Mouse (Mus musculus) adrenal gland, postnatal 4 days (tissue): ENCODE results near the gene Gipc2. TPM values are rescaled to one million over a fixed set of nuclear protein-coding genes. Genes with fewer than 3 reads are reported as not detected.
"Not testable (repeated sequence)": the region's sequence is repeated elsewhere in the genome, so short reads cannot be mapped to it uniquely, and the experiment has no call there.

Source experiments
- DNase-seq, 2 experiments: peaks; one replicate each; pipeline ENCODE4 v3.0.0; 2021 to 2022; ENCODE audit warnings: low spot score in 2 of 2, mixed read lengths in 2 of 2
- long read RNA-seq, 2 experiments: library from polyadenylated mRNA; stranded (forward); transcript quantifications; one replicate each; pipeline ENCODE4 v2.0.0; 2021
- total RNA-seq, 2 experiments: library from RNA; stranded (reverse); gene quantifications; 2 replicates each; pipeline ENCODE4 v1.2.3; 2021

Gene Gipc2
- total RNA-seq: 1 to 10 TPM in 1 of 2 experiments, under 1 TPM in 1; 0.76 to 5.0 TPM
- long read RNA-seq, experiment 1, partial matches to known transcripts: 0 of 5 reads
- long read RNA-seq, experiment 1, other reads (novel, unspliced or antisense): 2 of 5 reads
- long read RNA-seq, experiment 2, transcript Gipc2-201 (6 exons, 1,596 nt): major isoform, 6 of 11 reads
- long read RNA-seq, experiment 2, partial matches to known transcripts: 0 of 11 reads
- long read RNA-seq, experiment 2, other reads (novel, unspliced or antisense): 2 of 11 reads

DNA sequence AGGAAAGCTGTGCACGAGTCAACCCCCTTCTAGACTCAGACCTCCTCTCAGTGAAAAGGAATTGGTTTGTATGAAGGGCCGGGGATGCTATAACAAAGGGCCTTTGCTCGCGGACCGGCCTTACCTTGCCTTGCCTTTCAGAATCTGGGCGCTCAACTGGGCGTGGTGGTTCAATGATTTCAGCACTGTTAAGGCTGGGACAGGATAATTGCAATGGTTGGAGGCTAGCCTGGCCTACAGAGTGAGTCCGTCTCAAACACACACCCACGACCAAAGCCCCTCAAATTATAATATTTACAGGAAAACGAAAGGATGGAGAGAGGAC, at the start of gene Gipc2:
Gene Gipc2 (minus strand): TSS at position 132 of the 325 bp plus-strand sequence.
- DNase-seq: no peak

DNA sequence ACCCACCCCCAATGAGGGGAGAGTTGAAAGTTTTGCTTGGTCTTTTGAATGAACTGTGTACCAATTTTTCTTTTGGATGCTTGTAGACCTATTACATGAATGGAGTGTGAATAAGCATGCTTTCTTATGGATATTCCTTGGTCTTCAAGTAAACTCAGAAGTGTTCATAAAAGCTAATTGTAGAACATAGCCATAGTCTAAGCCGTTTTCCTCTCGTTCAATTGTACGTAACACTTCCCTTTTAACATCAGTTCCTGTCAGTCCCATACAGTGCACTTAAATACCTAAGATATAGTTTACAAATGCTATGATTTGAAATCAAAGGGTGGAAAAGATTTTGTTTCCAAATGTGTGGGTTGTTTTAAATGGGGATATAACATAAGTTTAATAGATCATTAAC, 47.4 kb upstream of the Gipc2 start:
- DNase-seq: no peak

DNA sequence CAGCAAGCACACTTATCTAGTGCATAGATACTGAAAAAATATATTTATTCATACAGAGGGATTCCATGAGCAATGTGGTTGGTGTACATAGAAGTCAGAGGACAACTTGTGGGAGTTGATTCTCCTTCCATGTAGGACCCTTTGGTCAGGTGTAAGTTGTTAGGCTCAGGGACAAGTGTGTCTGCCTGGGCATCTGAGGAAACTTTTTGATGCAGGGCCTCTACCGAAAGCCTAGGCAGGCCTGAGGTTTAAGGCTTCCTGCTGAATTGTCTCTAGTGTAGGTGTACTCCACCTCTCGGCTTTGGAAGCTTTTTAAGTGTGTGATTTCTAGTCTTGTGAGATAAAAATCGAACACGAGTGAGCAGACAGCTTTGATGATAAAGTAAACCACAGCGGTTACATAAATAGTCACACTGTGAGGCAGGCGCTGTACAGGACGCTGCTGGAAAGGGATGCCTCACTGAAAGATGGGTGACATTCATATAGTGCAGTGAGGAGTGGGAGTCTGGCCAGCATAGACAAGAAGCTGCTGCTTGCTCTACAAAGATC, 45.8 kb upstream of the Gipc2 start:
- no peak for DNase-seq

DNA sequence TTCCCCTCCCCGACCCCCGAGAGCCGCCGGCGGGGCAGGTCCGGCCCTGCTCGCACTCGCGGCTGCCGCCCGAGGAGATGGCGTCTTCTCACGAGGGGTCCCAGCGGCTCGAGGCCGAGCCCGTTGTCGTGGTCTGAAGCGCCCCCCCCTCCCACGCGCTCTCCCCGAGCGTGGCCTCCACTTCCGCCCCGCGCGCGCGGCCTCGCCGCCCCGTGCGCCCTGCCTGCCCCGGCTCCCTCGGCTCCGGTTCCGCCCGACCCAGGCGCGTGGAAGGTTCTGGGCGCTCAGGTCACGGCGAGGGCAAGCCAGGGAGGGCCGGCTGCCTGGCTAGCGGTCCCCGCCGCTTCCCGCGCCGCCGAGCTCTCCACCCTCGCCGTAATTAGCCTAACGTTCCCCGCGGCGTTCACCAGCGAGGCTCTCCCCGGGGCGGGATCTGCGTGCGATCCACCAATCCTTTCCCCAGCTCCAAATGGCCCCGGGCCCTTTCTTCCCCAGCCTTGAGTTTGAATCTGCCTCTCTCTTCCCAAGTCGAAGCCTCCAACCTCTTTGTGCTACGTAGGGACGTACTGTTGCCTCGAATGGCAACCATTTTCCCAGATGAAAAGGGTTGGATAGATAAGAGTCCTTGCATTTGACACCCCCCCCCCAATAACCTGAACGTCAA, 44.8 kb upstream of the Gipc2 start:
- DNase-seq: peak; percentile 49 to 65

DNA sequence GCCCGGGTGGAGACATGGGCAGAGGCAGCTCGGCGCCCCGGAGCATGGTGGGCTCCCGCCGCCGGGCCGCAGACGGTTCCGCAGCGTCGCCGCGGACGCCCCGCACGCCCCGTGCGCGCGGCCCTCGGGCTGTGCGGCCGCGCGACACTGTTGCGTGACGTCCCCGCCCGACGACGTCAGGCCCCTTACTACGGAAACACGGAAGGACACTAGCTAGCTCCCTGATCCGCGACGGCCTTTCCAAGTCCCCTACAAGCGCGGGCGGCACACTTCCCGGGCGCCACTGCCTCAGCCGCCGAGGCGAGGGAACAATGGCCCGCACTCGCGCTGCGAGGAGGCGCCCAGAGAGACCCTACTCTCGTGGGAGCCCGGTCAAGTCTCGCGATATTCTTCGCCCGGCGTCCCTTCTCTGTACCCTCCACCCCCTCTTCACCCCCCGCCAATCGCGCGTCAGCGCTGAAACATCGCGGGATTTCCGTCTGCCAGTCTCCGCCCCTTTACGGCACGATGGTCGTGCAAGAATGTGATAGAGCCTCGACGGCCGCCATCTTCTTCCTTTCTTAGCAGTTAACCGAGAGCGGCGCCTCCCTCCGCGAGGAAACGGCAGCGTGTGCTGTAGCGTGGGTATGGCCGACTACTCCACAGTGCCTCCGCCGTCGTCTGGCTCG, 44.1 kb upstream of the Gipc2 start, which contains the start of the genes Dnajb4 and Fubp1:
Gene Dnajb4 (minus strand): TSS at position 336 of the 668 bp plus-strand sequence.
Gene Fubp1 (plus strand): TSS at position 456 of the 668 bp plus-strand sequence.
- peak; percentile 100 for DNase-seq

DNA sequence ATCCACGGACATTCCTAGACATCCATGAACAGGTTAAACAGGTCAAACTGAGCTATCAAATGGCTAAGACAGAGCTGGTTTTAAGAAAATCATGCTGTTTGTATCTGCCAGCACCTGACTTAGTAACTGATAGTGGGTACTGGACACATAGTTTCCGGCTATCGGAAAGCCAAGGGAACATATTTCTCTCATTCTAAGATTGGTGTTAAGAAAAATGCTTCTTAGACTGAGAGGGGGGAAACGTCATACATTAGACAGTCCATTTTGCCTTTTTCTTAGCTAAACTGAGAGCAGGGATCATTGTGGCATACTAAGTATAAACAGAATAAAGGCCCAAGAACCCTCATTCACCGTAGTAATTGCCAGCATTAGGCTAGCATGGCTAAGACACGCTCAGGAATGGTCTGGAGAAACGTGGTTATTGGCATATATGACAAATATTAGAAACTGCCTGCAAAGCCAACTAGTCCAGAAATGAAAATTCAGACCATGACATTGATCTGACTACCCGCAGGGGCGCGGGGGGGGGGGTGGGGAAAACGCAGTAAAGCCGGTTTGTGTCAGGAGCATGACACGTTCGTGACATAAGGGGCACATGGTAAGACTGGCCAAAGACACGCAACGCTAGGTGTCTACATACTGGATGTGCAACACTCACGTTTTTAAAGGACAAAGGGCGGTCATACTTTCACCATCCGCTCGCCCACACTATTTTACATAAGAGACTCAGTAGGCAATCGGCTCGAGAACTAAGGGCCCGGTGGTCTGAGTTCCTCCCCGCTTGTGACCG, 43.3 kb upstream of the Gipc2 start:
- DNase-seq: peak; percentile 10 to 33

DNA sequence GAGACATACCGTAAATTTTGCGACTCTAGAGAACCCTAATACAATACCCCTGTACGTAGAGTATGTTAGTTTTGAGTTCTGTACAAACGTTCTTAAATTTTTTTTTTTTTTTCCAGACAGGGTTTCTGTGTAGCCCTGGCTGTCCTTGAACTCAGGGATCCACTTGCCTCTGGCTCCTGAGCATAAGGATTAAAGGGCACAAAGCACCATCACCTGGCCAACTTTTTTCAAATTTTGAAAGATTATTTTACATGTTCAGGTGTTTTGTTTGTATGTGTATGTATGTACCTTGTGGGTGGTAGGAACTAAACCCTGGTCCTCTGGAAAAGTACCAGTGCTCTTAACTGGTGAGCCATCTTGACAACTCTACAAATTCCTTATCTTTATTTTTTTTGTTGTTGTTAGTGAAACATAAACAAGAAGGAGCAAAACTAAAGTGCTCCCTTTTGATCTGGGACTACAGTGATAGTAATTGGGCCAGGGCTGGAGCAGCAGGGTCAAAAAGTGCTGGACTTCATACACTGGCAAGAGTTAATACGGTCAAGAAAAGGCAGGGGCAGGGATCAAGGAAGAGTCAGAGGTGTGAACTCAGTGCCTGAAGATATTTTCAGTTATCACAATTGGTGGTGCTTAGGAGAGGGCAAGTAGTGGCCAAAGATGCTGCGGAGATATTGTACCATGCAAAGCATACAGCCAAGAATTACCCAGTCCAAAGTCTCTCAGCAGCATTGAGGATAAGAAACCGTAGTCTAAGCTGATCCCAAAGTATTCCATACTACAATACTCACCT, 42.3 kb upstream of the Gipc2 start:
- no peak for DNase-seq

DNA sequence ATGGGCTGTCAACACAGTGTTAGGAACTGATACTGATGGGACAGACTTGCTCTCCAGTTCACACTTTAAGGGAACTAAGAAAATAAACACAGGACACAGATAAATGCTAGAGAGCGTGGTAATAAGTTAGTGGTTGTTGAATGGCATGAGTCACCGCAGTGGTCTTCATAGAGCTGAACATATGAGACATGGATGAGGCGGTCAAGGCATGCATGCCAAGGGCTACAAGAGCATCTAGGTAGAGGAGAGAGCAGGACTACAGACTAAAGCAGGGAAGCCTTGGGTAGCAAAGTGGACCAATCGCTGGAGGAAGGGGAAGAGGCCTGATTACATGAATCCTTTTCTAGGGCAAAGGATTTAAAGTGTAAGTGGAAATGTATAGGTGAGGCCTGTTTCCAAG, 41.1 kb upstream of the Gipc2 start:
- no peak for DNase-seq

DNA sequence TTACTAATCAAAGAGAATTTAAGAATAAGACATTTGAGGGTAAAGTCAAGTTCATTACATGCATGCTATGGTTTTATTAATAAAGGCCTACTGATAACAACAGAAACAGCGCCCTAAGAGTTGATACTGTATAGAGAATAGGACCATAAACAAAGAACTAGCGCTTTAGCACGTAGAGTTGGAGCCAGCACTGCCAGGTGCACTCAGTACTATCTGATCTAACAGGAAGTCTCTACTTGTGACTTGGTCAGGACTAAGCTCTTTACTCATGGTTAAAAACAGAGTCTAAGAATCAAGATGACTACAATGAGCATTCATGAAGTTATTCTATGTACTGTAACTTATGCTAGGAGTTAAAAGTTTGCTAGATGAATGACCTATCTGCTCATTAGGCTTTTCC, 38.5 kb upstream of the Gipc2 start:
- DNase-seq: no peak

DNA sequence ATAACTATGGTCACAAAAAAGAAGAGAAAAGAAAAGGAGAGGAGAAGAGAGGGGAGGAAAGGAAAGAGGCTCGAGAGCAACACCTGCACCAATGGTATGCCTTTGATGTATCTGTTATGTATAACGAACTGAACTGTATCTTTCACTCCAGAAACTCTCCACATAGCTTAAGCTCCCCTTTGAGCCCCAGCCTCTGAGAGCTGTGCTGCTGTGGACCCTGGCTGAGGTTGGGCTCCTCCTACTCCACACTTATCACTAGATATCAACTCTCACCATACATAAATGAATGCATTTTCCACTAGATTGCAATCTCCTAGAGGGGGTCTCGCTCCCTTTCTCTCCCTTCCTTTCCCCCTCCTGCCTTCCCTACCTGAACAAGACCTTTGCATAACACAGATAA, 38.0 kb upstream of the Gipc2 start:
- no peak for DNase-seq

DNA sequence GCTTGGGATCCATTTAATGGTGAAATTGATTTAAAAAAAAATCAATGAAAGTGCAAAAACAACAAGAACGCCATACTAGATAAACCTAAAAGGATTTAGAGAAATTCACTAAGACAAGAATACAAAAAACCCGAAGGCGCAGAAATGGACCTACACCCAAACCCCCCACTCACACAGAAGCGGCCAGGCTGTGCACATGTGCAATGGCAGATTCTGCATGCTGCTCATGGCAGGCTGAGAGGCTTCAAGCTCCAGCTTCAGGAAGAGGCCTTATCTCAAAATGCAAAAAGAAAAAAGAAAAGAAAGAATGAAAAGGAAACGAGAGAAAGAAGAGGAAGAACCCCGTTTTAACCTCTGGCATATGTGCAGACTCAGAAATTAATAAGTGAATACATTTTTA, 37.4 kb upstream of the Gipc2 start:
- DNase-seq: no peak

DNA sequence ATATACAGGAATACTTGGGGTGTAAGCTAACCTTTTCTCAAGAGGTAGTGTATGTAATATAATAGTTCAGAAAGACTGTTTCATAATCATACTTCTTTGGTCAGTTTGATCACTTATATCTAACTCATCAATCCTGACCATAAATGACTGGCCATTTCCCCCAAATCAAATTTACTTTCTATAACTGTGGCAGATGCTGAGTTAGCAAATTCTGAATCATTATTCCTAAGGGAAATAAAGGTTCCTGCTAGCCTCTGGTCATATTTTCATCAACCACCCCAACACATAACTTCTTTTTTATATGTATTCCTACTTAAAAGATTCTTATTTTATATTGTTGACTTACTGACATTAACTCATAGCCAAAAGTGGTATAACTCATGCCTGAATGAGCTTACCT, 36.9 kb upstream of the Gipc2 start:
- no peak for DNase-seq

DNA sequence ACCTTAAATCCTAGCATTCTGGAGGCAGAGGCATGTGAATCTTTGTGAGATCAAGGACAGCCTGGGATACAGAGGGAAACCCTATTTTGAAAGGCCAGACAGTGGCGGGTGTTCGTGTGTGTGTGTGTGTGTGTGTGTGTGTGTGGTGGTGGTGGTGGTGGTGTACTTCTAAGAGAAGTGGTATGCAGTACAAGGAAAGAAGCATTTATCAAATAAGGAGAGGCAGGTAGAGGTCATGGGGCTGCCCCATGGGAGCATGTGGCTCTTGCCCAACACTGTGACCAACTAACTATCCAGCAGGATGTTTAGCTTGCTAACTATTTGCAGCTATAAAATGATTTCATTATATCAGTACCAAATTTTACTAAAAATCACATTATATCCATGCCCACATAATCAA, 35.6 kb upstream of the Gipc2 start:
- no peak for DNase-seq

DNA sequence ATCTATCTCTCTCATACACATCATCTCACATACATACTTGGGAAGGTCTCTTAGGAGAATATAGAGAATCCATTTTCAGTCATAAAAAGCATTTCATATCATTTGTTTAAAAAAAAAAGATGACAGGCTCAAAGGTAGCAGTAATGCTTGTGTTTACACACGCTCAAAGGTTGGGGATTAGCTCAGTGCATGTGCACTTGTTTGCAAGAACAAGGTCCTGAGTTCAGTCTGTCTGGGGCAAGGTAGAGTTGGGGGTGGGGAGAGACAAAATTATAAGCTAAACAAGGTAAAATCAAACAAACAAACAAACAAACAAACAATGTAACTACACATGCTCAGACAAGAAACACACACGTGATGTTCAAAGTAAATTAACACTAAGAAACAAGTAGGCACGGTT, 35.2 kb upstream of the Gipc2 start:
- DNase-seq: no peak

DNA sequence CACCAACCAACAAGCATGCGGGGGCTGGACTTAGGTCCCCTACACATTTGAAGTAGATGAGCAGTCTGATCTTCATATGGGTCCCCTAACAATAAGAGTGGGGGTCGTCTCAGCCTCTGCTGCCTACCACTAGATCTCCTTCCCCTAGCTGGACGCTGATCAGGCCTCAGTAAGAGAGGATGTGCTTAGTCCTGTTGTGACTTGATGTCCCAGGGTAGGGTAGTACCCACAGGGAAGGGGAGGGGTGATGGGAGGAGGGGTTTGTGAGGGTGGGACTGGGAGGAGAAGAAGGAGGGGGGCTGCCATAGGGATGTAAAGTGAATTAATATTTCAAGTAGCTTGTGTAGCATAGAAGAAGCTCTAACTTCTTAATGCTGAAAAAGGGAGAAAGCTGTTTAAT, 33.1 kb upstream of the Gipc2 start:
- DNase-seq: no peak

DNA sequence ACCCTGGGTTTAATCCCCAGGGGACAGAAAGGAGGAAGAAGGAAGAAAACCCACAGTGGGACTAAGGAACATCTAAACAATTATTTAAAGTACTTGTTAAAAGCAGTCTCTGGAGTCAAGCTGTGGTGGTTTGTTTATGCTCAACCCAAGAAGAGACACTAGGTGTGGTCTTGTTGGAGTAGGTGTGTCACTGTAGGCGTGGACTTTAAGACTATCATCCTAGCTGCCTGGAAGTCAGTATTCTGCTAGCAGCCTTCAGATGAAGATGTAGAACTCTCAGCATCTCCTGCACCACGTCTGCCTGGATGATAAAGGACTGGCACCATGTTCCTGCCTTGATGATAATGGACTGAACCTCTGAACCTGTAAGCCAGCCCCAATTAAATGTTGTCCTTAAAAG, 31.2 kb upstream of the Gipc2 start:
- DNase-seq: not testable (repeated sequence)

DNA sequence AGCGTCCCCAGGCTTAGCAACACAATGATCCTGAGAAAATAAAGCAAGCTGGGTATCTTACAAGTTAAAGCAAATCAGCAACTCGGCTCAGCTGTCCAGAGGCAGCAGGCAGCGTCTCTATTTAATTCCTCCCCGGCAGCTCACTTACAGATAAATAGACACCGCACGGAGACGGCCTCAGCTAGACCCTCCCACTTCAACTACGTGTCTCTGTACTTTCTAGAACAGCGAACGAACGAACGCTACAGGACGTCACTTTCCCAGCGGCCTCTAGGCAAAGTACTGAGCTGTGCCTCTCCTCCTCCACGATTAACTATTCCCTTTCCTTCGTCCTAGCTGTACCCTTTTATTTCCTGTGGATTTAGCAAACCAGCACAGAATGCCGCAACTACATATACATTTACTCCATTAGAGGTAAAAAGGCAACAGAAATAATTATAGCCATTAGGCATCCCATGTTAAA, 27.6 kb upstream of the Gipc2 start:
- DNase-seq: peak; percentile 41 to 75

DNA sequence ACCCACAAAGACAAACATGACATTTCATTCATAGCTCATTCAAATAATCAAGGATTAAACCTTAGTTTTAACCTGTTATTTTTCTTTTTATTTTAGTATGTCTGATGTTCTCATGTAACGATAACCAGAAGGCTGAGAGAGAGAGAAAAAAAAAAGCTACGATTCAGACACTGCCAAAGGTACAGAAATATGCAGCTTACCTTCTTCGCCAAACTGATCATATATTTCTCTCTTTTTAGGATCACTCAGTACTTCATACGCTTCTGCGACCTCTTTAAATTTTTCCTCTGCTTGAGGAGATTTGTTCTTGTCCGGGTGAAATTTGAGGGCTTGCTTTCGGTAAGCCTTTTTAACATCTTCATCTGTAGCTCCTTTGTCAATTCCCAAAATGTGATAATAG, 27.1 kb upstream of the Gipc2 start:
- no peak for DNase-seq

DNA sequence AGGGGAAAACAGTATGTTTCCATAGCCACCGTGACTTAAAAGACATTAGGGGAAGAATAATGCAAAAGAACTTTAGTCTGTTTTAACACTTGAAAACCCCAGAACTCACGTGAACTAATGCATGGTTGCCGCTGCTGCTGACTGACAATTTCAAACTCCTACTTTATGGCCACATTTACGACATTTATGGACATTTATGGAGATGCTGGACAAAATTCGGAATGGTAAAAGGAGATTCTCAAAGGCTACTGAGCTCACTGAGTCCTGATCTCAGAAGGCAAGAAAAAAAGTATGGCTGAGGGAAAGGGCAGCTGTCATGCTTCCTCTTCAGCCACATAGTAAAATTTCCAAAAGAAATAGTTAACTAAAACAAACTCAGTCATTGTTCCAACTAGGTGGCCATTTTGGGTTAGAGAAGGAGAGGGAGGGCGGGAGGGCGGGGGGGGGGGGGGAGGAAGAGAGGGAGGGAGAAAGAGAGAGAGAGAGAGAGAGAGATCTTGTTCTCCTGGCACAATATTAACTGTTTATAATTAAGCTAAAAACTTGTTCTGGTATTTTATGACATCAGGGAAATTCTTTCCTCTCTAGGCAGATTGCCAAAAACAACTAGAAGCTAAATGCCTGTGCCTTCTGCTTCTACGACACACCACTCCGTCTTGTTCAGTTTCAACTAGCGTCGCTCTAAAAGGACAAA, 26.4 kb upstream of the Gipc2 start:
- DNase-seq: no peak

DNA sequence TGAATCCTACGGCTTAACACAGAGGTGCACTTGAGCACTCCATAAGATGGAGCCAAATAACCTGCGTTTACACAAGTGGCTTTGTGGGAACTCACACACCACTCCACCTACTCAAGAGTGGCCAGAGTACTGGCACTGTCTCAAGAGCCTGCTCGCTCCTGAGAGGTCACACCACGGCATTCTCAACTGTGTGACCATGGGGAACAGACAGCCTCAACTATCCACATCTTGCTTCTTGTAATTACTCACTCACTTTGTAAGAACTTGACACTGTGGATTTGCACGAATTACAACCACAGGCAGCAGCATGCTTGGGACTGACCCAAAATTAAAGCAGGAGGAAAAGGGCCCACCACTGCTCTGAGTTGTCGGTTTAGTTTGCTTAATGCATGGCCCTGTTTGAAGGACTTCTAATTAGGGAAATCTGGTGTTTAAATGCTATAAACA, 25.8 kb upstream of the Gipc2 start:
- DNase-seq: no peak
